Mouse (Mus musculus): ENCODE data around the gene Ubiad1. TPM values are rescaled to one million over a fixed set of nuclear protein-coding genes. Genes with fewer than 3 reads are reported as not detected.

The Ubiad1 gene
- total and polyA plus RNA-seq, 3 experiments, result 16.3 to 42.1 (median 16.8) TPM

- DNase-seq (ENCODE audit: low spot score) (no peak), ATAC-seq (ENCODE audit: extremely low read depth, insufficient number of reproducible peaks, low FRiP score, poor library complexity, severe bottlenecking) (no peak)
- Histone ChIP-seq H3K4me1 (ENCODE audit: insufficient read depth, low read depth, low read length) (no peaks in the 10 kb centered on the region), H3K4me3 (ENCODE audit: low read depth, low read length) (no peak overlapping the region), H3K36me3 (replicated peaks) (peaks cover 96% of the 10 kb centered on the region), H3K27me3 (ENCODE audit: insufficient read depth, low read length) (no peaks in the 10 kb centered on the region), H3K9me3 (replicated peaks) (no peaks in the 10 kb centered on the region)
- no peak for TF ChIP-seq GATA1 (IDR thresholded peaks at IDR 0.05; ENCODE audit: borderline replicate concordance, low read length)
- no peak for TF ChIP-seq CTCF (IDR thresholded peaks at IDR 0.05; ENCODE audit: low read depth, low read length)
- no peak for TF ChIP-seq TAL1 (conservative IDR thresholded peaks at IDR 0.05; ENCODE audit: low read depth, low read length)
- no peak for TF ChIP-seq GATA2 (IDR thresholded peaks at IDR 0.05; ENCODE audit: borderline replicate concordance, low read depth, low read length)
- no peak for TF ChIP-seq POLR2AphosphoS5 (IDR thresholded peaks at IDR 0.05; ENCODE audit: insufficient replicate concordance, low read depth, low read length)
These were observed 16.2 kb upstream of the Ubiad1 start for GRCm38 (mm10) chr4:148460656-148461284.

- Histone ChIP-seq H3K27me3 (ENCODE audit: insufficient read depth, low read length) (no peaks in the 10 kb centered on the region), H3K36me3 (replicated peaks) (peaks cover 95% of the 10 kb centered on the region), H3K9me3 (replicated peaks) (no peaks in the 10 kb centered on the region), H3K4me3 (ENCODE audit: low read depth, low read length) (no peak overlapping the region), H3K4me1 (ENCODE audit: insufficient read depth, low read depth, low read length) (no peaks in the 10 kb centered on the region; the same call in 1 of the 2 replicates)
- no peak for DNase-seq (ENCODE audit: low spot score)
- TF ChIP-seq TAL1 (conservative IDR thresholded peaks at IDR 0.05; ENCODE audit: low read depth, low read length) (no peak), GATA1 (IDR thresholded peaks at IDR 0.05; ENCODE audit: borderline replicate concordance, low read length) (no peak), POLR2AphosphoS5 (IDR thresholded peaks at IDR 0.05; ENCODE audit: insufficient replicate concordance, low read depth, low read length) (no peak), CTCF (IDR thresholded peaks at IDR 0.05; ENCODE audit: low read depth, low read length) (no peak), GATA2 (IDR thresholded peaks at IDR 0.05; ENCODE audit: borderline replicate concordance, low read depth, low read length) (no peak)
- no peak for ATAC-seq (ENCODE audit: extremely low read depth, insufficient number of reproducible peaks, low FRiP score, poor library complexity, severe bottlenecking)
These were observed 11.0 kb upstream of the Ubiad1 start for GRCm38 (mm10) chr4:148455477-148456025.

GRCm38 (mm10) chr4:148453707-148454106 is 9.1 kb upstream of the Ubiad1 start:
- Histone ChIP-seq H3K4me3 (ENCODE audit: low read depth, low read length) (no peak overlapping the region), H3K9me3 (replicated peaks) (no peaks in the 10 kb centered on the region), H3K27me3 (ENCODE audit: insufficient read depth, low read length) (no peaks in the 10 kb centered on the region), H3K36me3 (replicated peaks) (peaks cover 86% of the 10 kb centered on the region), H3K4me1 (ENCODE audit: insufficient read depth, low read depth, low read length) (peaks cover 17% of the 10 kb centered on the region)
- TF ChIP-seq GATA2 (IDR thresholded peaks at IDR 0.05; ENCODE audit: borderline replicate concordance, low read depth, low read length) (no peak), TAL1 (conservative IDR thresholded peaks at IDR 0.05; ENCODE audit: low read depth, low read length) (no peak)
- no peak for DNase-seq (ENCODE audit: low spot score)
- no peak for ATAC-seq (ENCODE audit: extremely low read depth, insufficient number of reproducible peaks, low FRiP score, poor library complexity, severe bottlenecking)

GRCm38 (mm10) chr4:148448853-148449245 is 4.3 kb upstream of the Ubiad1 start:
- Histone ChIP-seq H3K36me3 (replicated peaks) (peaks cover 38% of the 10 kb centered on the region), H3K4me1 (ENCODE audit: insufficient read depth, low read depth, low read length) (peaks cover 28% of the 10 kb centered on the region), H3K27me3 (ENCODE audit: insufficient read depth, low read length) (no peaks in the 10 kb centered on the region), H3K9me3 (replicated peaks) (no peaks in the 10 kb centered on the region), H3K4me3 (ENCODE audit: low read depth, low read length) (peak overlapping the region; percentile 86)
- TF ChIP-seq TAL1 (conservative IDR thresholded peaks at IDR 0.05; ENCODE audit: low read depth, low read length) (no peak), GATA2 (IDR thresholded peaks at IDR 0.05; ENCODE audit: borderline replicate concordance, low read depth, low read length) (no peak), GATA1 (IDR thresholded peaks at IDR 0.05; ENCODE audit: borderline replicate concordance, low read length) (no peak), POLR2AphosphoS5 (IDR thresholded peaks at IDR 0.05; ENCODE audit: insufficient replicate concordance, low read depth, low read length) (no peak), CTCF (IDR thresholded peaks at IDR 0.05; ENCODE audit: low read depth, low read length) (no peak)
- DNase-seq (ENCODE audit: low spot score) (peak; percentile 58), ATAC-seq (ENCODE audit: extremely low read depth, insufficient number of reproducible peaks, low FRiP score, poor library complexity, severe bottlenecking) (no peak)

- peaks cover 33% of the 10 kb centered on the region for H3K4me1 ChIP-seq (ENCODE audit: insufficient read depth, low read depth, low read length)
- ATAC-seq (ENCODE audit: extremely low read depth, insufficient number of reproducible peaks, low FRiP score, poor library complexity, severe bottlenecking) (peak; percentile 91), DNase-seq (ENCODE audit: low spot score) (peak; percentile 99)
- no peaks in the 10 kb centered on the region for H3K27me3 ChIP-seq (ENCODE audit: insufficient read depth, low read length)
- H3K4me3 ChIP-seq (ENCODE audit: low read depth, low read length), result peak within 1 kb of the TSS; percentile 86
- peaks cover 34% of the 10 kb centered on the region for H3K36me3 ChIP-seq (replicated peaks)
- H3K9me3 ChIP-seq (replicated peaks), result no peaks in the 10 kb centered on the region
- TF ChIP-seq GATA1 (IDR thresholded peaks at IDR 0.05; ENCODE audit: borderline replicate concordance, low read length) (no peak), TAL1 (conservative IDR thresholded peaks at IDR 0.05; ENCODE audit: low read depth, low read length) (no peak)
These were observed 3.7 kb upstream of the Ubiad1 start, which contains the start of gene Mtor for GRCm38 (mm10) chr4:148448179-148448852. TSS of gene Mtor (plus strand) at chr4:148448611.

GRCm38 (mm10) chr4:148442598-148442997 is 2.0 kb downstream of the Ubiad1 start:
- peaks cover 37% of the 10 kb centered on the region for H3K4me1 ChIP-seq (ENCODE audit: insufficient read depth, low read depth, low read length)
- TF ChIP-seq POLR2AphosphoS5 (IDR thresholded peaks at IDR 0.05; ENCODE audit: insufficient replicate concordance, low read depth, low read length) (no peak), GATA2 (IDR thresholded peaks at IDR 0.05; ENCODE audit: borderline replicate concordance, low read depth, low read length) (no peak), CTCF (IDR thresholded peaks at IDR 0.05; ENCODE audit: low read depth, low read length) (no peak)
- DNase-seq (ENCODE audit: low spot score) (no peak), ATAC-seq (ENCODE audit: extremely low read depth, insufficient number of reproducible peaks, low FRiP score, poor library complexity, severe bottlenecking) (no peak)
- H3K4me3 ChIP-seq (ENCODE audit: low read depth, low read length), result no peak overlapping the region; the same call in 1 of the 2 replicates
- peaks cover 53% of the 10 kb centered on the region for H3K36me3 ChIP-seq (replicated peaks)
- H3K9me3 ChIP-seq (replicated peaks), result no peaks in the 10 kb centered on the region
- no peaks in the 10 kb centered on the region for H3K27me3 ChIP-seq (ENCODE audit: insufficient read depth, low read length)

Measured in G1E (cell line).